Mouse (Mus musculus) granulocyte monocyte progenitor cell, adult 5-6 weeks (primary cell): Measurements from ENCODE around the gene Ddx17. TPM values are rescaled to one million over a fixed set of nuclear protein-coding genes. Genes with fewer than 3 reads are reported as not detected.

Experiments
- ATAC-seq: replicated peaks from 2 replicates; pipeline ENCODE4 v1.8.0; 2016; ENCODE audit warnings: mild to moderate bottlenecking, moderate TSS enrichment, inconsistent platforms; ENCODE audit not compliant: poor library complexity, severe bottlenecking
- total RNA-seq, 2 experiments: library from RNA; stranded (forward) in 1 of 2; stranded (reverse) in 1 of 2; fragments of 200-712, 200-1000 nt in 1 of 2; fragments of >200 nt in 1 of 2; fragmentation: Nextera tagmentation in 1 of 2; gene quantifications; 2 replicates each; pipeline ENCODE4 v1.2.3; 2014 to 2017

Gene Ddx17
- total RNA-seq, 2 experiments from 2014 or later, result 124 to 159 TPM

DNA sequence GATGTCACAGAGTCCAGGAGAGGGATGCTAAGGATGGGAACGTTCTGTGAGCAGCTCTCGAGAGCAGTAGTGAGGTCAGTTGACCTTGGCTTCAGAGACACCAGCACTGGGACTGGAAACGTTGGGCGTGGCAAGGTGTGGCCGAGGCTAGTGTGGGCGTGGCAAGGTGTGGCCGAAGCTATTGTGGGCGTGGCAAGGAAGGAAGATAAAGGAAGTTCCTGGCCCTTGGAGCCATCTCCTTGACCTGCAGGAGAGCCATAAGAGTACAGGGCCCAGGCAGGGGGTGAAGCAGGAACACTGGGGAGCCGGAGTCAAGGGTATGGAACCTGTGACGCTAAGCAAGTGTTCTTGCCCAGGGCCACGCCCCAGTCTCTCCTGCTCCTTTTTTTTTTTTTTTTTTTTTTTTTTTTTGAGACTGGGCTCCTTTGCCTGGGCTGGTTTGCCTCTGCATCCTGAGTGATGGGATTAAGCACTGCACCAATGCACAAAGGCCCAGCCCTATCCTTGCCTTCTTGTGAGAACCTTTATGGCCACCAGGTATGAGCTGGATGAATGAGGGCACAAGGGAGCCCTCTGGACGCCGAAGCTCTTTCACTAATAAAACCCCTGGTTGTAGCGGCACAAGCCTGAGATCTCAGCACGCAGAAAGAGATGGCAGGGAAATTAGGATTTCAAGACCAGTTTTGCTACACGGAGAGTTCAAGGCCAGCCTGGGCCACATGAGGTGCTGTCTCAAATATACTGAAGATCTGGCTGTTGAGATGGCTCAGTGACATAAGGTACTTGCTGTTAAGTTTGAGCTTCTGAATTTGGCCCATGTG is 26.9 kb downstream of the Ddx17 start:
- 0 out of 2 replicates have a peak, but pooled peaks have one; percentile 12 for ATAC-seq

DNA sequence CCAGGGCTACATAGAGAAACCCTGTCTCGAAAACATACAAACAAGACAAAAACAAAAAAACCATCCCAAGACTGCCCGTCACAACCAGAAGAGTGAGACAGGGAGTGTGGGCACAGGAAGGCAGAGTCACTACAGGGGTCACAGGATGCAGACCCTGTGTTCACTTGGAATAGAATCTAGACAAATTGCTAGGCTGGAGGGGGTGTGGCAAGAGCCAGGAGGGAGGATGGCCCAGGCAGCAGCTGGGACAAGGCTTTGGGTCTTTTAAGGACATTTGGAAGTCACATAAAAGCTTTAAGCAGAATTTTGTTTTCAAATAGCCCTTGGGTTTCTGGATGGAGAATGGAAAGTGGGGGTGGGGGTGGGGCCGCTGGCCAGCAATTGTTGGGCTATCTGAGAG is 28.0 kb downstream of the Ddx17 start:
- ATAC-seq, result no peak

DNA sequence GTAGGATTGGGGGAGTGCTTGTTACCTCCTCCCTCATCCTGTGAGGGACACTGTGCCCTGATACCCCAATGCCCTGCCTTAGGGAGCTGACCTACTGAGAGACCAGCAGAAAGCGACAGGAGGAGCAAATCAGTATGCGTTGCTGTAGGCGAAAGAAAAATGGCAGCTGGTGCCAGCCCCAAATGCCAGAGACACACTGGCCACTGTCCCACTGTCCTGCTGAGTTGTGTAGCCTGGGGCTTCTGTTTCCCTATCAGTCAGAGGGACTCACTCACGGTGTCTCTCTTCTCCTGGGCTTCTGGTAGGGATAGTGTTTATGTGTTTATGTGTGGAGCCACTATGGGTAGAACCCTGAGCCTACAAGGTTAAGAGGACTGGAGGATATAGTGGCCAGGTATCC is 28.8 kb downstream of the Ddx17 start:
- no peak for ATAC-seq

DNA sequence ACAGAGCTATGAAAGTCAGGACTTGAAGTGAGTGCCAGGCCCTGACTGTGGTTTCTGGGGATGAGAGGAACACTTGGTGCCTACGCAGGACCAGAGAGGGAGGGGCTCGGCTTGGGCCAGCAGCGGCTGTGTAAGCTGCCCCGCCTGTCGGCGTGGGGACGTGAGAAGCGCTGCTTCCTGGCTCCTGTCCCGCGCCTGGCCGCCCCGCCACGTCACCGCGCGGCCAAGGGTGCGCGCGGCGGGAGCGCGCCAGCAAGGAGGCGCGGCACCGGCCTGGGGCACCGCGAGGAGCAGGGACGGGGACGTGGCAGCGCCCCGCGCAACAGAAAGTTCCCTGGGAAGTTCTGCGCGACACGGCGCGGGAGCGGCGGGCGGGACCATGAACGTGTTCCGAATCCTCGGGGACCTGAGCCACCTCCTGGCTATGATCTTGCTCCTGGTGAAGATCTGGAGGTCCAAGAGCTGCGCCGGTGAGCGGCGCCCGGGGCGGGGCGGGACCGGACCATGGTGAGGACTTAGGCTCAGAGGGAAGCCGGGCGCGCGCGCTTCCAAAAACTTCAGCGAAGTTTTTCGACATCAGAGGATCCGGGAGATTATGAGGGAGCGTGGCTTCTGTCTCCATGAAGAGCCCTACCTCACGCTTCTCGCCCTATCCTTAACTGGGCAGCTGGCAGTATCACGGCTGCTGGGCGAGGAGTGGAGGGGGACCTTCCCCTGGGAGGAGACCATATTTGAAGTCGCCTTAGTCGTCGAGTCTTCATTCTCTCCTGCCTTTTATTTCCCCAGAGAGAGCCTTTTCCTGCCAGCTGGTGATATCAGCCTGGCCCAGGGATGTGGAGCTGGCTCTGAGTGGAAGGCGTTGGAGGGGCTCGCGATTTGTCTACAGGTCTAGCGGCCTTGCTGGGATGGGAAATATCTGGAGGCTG is 30.1 kb downstream of the Ddx17 start, which contains the start of gene Kdelr3:
Gene Kdelr3 (plus strand): TSS at position 241 of the 926 bp plus-strand sequence.
- peak; percentile 57 for ATAC-seq

DNA sequence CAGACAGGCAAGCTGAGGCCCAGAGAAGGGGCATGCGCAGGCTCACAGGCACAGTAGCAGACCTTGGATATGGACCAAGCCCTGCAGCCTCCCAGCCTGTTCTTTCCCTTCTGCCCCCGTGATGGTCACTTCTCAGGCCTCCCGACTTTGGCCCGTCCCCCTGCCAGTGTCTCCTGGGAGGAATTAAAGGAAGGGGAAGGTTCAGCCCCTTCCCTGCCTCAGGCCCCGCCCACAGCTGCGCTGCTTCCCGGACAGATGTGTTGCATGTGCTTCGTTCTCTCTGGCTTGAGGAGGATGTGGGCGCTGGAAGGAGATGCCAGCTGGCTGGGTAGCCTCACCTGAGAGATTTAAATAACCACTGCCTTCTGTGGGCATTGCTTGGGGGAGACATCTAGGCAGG is 32.6 kb downstream of the Ddx17 start:
- ATAC-seq, result 0 out of 2 replicates have a peak, but pooled peaks have one; percentile 20

DNA sequence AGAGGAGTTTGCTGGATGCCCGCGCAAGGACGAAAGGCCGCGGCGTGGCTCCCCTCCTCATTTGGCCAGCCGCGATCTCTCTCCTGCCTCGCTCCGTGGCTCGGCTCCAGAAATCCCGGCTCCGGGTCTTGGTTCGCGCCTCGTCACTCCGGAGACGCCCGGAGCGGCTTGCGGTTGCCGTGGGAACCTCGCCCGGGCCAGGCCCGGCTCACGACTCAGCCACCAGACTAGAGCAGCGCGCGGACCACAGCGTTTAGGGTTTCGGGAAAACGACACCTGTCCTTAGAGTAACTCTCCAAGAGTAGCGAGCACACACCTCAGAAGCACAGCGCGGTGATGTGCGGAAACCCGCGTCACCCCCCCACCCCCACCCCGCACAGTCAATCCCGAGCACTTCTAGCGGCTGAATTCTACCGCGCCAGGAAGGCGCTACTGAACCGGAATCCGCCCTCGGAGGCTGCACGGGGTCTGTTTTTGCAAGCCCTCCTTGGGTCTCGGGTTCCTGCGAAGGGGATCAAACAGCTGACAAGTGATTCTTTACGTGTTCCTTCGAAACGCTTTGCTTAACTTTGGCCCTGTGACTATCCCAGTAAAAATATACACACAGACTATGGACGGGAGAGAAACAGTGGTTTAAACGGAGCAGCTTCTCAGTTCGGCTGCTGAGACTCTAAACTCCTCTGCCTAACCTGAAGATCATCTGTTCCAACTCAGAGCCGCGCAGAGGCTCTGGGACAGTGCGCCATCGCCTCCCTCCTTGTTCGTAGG is 34.8 kb downstream of the Ddx17 start:
- ATAC-seq, result peak; percentile 66

DNA sequence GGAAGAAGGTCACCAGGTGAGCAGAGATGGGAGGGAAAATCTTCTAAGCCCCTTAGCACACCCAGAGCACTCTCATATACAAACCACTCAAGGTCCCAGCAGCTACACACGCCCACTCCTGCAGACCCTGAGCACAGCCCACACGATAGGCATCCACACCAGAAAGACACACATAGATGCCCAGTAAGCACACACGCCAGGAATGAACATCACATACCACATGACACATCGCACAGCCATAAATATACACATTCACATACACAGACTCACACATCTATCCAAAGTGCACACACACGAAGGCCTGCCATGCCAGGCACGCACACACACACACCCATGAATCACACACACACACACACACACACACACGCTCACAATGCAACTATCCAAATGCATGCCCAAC is 36.1 kb downstream of the Ddx17 start:
- no peak for ATAC-seq

DNA sequence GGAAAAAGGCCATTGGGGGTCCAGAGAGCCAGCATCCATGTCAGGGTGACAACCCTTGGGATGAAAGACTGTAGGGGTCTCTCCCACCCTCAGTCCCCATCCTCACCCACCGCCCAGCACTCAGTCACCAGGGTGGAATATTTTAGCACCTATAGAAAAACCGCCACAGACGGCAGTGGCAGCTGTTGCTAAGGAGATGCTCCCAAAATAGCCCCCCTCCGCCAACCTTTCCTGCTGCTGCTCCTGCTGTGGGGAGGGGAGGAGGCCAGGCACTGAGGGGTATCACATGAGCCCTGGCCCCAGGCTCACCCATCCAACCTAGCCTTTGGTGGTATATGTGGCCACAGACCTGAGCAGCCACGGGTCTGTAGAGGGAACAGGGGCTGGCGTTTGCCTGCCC is 36.5 kb downstream of the Ddx17 start:
- no peak for ATAC-seq

DNA sequence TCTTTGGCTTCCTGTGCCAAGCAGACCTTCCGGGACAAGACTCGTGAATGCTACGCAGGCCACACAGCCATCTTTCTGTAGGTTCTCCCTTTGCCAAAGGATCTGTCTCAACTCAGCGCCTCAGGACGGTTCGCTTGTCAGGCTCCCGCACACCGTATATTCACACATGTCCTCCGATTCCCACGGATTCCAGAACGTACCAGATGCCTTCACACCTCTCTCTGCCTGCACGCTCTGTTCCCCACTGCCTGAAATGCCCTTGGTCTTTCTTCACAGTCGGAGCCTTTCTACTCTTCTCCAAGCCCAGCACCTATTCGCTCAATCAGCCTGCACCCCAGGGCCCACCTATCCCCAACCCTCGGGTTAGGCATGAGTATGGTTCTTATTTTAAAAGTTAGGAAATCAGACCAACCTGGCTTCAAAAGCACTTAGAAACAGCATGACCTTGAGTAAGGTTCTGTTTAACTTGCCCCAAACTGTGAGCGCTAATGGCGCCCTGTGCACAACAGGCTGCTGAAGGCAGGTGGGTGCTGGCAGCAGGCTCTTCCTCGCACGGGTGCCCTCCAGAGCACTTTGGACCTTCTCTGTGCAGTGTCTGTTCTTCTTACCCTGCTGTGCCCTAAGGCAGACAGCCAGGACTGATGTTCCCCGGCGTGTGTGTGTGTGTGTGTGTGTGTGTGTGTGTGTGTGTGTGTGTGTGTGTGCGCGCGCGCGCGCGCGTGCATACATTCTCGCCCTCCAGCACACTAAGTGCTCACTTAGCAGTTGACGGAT is 39.3 kb downstream of the Ddx17 start:
- no peak for ATAC-seq

DNA sequence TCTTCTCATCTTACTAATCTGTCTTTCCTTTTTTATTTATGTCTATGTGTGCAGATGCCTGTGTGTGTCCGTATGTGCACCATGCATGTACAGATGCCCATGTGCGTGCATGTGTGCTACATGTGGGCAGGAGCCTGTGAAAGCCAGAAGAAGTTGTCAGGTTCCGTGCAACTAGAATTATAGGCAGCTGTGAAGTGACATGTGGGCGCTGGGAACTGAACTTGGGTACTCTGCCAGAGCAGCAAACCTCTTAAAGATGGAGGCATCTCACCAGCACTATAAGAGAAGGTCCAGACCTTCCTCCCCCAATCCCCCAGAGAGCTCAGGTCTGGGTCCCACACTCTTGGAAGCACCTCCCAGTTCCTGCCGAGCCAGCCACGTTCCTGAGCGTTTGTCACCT is 40.1 kb downstream of the Ddx17 start:
- ATAC-seq, result no peak

DNA sequence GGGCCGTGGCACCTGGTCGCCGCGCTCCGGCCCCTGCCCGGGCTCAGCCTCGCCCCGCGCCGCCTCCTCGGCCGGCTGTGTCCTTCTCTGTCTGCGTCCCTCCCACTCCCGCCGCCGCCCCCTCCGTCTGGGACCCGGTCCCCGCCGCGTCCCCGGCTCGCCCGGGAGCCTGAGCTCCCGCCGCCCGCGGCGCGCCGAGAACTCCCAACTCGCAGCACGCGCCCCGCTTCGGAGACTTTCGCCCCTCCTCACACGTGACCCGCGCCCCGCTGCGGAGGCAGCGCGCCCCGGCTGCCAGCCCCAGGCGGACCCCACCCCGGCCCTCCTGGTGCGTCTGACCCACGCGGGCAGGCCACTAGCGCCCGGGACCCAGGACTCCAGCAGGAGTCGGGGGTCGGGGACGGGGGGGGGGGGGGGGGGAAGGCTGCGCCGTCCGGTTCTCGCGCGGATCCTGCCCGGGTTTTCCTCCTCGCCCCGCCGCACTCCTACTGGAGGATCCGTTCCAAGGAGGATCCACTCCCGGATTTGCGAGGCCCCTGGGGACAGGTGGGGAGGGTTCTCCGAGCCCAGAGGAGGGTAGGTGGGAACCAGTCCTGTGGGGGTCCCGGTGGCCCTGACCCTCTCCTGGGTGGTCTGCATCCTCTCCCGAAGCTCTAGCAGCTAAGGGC is 40.8 kb downstream of the Ddx17 start:
- peak; percentile 39; the same call in 1 of the 2 replicates for ATAC-seq

DNA sequence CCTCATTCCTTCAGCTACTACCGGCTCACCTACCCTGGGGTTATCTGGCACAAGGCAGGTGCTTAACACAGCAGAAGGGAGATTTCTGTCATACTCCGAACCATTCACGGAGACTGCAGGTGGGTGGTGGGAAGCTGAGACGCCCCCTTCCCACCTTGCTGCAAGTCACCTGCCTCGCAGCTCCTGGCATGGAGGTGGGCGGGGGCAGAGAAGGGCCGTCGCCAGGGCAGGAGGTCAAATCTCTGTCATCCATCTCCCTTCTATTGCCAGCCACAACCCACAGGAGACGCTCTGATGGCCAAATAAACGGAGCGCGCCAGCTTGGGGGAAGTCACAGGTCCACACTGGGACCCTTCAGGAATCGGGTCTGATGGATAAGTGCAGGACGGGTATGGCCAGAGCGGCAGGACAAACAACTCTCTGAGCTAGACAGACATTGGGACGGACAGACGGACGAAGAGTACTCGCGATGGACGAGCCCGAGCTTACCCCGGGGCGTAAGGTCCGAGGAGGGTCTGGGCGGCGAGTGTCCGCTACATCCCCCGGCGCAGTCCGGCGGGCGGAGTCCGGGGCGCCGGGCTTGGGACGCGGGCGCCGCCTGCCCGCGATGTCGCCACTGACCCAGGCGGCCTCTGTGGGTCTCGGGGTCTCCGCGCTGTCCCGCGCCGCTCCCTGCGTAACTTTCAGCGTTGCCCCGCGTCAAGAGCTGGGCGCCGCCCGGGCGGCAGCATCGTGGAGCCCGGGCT is 41.7 kb downstream of the Ddx17 start, which contains the start of gene Kcnj4:
Gene Kcnj4 (minus strand): TSS at position 535 of the 746 bp plus-strand sequence.
- ATAC-seq, result no peak

DNA sequence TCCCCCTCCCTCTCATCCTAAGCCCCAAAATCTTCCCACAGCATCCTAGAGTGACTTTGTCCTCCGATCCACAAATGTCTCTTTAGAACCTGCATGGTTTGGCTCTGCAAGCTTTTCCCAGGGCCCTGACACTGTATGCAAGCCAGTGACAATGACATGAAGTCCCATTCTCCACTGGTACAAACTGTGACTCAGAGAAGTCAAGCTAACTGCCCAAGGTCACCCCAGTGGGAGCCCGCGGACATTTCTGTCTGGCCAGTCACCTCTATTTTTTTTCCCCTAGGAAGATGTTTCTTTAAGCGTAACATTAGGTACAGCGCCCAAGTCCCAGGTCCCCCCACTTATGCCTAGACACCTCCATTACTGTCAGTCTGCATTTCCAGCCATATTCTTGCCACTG is 43.1 kb downstream of the Ddx17 start:
- no peak for ATAC-seq

DNA sequence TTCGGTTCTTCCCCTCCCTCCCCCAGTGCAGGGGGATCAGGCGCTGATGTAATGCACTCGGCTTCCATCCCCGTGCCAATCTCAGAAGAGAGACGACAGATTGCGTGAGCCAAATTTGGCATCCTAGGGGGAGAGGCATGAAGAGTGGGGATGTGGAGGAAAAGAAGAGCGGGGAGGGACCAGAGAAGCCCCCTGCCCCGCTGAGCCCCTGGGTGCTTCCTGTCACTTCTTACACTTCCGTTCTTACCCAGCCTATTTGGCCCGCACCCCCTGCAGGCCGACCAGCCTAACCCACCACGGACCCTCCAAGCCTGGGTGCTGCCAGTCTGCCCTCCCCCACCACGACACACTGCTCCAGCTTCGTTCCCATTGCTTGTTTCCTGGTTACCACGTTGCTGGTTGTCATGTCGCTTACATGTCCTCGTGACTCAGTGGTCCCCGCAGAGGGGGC is 43.6 kb downstream of the Ddx17 start:
- no peak for ATAC-seq

DNA sequence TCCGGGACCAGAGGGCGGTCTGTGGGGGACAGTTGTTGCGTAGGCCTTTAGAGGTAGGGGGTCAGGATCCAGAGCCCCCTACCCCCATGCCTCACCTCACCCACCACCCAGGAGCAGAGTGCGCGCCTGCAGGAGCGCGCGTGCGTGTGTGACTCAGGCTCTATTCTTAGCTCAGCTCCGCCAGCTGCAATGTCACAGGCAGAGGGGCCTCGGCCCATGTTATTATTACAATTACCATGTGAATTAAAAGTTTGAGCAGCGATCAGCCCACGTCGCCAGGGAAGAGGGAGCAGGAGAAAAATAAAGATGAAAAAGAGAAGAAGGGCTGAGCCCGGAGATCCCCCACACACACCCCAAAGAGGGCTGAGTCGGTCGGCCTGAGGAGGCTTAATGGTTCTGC is 46.4 kb downstream of the Ddx17 start:
- no peak for ATAC-seq

DNA sequence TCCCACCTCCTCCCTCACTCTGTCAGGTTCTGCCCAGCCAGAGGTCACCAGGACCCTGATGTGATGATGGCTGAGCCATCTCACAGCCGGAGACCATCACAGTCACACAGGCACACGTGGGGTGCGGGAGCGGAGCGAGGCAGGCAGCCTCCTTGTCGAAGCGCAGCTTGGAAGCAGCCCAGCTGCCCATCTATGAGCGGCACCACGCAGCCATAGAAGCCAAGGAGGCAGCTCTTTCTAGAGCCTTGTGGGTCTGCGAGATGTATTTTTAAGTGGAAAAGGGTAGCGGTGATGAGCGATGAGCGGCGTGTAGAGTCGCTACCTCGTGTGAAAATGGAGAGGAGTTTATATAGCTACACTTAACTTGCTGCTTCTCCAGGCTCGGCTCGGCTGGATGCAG is 53.0 kb downstream of the Ddx17 start:
- ATAC-seq, result no peak

DNA sequence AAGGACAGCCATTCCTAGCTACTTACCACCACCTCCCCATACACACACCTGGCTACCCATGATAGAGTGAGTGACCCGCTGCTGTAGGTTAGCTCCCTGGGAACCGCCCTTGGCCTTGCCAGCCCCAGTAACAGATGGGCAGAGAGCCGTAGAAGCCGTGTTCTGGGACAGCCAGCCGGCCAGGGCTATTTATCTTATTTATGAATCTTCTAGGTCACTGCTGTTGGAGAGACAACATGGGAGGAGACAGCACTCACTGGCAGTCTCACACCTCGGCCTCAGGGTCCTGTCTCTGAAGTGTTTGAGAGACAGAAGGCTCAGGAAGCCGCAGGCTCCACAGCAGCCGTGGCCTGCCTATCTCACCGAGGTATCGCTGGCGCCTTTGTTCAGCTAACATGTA is 57.1 kb downstream of the Ddx17 start:
- ATAC-seq, result no peak

DNA sequence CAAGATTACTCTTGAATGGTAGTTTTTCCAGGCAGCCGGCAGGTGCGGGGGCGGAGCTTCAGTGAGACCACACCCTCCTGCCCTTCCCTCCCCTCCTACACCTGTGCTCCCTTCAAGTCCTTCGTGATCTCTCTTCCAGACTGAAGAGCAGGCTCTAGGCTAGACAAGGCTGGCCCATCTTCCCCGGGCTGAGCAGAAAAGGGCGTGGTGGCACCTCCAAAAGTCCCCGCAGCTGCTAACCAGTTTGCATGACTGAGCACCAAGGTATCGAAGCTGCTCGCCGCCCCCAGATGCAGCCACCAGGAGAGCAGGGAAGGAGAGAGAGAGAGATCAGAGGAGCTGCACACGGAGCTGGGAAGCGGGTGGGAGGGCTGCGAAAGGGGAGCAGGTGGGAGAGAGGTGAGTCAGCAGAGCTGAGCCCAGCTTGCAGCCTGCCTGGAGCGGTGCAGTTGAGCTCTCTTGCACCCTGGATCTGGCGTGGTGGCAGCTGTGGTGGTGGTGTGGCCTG is 65.3 kb downstream of the Ddx17 start:
- ATAC-seq, result no peak
